Mouse (Mus musculus) stomach, postnatal 0 days (tissue): ENCODE measurements around the gene Msrb3.

Source experiments
- CTCF ChIP-seq: IDR thresholded peaks from 2 replicates; pipeline ENCODE4 v1.5.1; 2016; ENCODE audit warnings: antibody characterized with exemption, low read depth, mild to moderate bottlenecking, moderate library complexity
- EP300 ChIP-seq: optimal IDR thresholded peaks from 2 replicates; pipeline ENCODE3; 2016; ENCODE audit warnings: antibody characterized with exemption

- TF ChIP-seq CTCF, result no peak
- TF ChIP-seq EP300, result no peak
Measured at GRCm38 (mm10) chr10:120898785-120899762, at the start of gene Msrb3.
